Mouse (Mus musculus): ENCODE results near the gene Nop16. TPM values are rescaled to one million over a fixed set of nuclear protein-coding genes. Genes with fewer than 3 reads are reported as not detected.

Gene Nop16
- total RNA-seq, 2 experiments from 2014 or later: 24.8 to 28.1 TPM

GRCm38 (mm10) chr13:54609301-54609700, 19.4 kb upstream of the Nop16 start:
- DNase-seq (ENCODE audit: low spot score in 2 of 2): no peak
- Histone ChIP-seq H3K27ac (peak overlapping the region; percentile 98), H3K4me3 (peak overlapping the region; percentile 39)
- no peak for TF ChIP-seq CTCF (conservative IDR thresholded peaks at IDR 0.05)

GRCm38 (mm10) chr13:54608666-54609065, 18.8 kb upstream of the Nop16 start:
- Histone ChIP-seq H3K27ac (peak overlapping the region; percentile 98), H3K4me3 (peak overlapping the region; percentile 39)
- TF ChIP-seq CTCF (conservative IDR thresholded peaks at IDR 0.05): no peak
- peak in 1 of 2 experiments; percentile 39 for DNase-seq (ENCODE audit: low spot score in 2 of 2)

GRCm38 (mm10) chr13:54608002-54608401, 18.1 kb upstream of the Nop16 start:
- Histone ChIP-seq H3K27ac (peak overlapping the region; percentile 98), H3K4me3 (peak overlapping the region; percentile 39; the same call in 1 of the 2 replicates)
- 0 out of 2 replicates have a peak, but pooled peaks have one; percentile 7 for TF ChIP-seq CTCF (conservative IDR thresholded peaks at IDR 0.05)
- DNase-seq (ENCODE audit: low spot score in 2 of 2): no peak

DNA sequence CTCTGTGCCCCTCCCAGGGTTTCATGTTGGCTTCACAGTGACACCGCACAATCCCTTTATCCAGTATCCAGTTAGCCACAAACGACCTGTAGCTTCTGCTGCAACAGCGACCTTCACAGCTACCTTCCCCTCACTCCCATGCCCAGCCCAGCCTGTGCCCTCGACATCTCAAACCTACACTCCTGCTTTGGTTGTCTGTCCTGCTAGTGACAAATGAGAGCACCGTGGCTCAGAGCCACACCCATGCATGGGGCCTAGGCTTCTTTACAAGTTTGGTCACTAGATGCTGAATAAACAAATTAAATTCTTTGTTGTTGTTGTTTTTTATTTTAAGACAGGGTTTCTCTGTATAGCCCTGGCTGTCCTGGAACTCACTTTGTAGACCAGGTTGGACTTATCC, 17.3 kb upstream of the Nop16 start:
- no peak overlapping the region for H3K4me3 ChIP-seq
- no peak for DNase-seq (ENCODE audit: low spot score in 2 of 2)
- TF ChIP-seq CTCF (conservative IDR thresholded peaks at IDR 0.05): no peak
- H3K27ac ChIP-seq: no peak overlapping the region

- no peak for DNase-seq (ENCODE audit: low spot score in 2 of 2)
- peak overlapping the region; percentile 70 for H3K27ac ChIP-seq
- TF ChIP-seq CTCF (conservative IDR thresholded peaks at IDR 0.05): no peak
- H3K4me3 ChIP-seq: no peak overlapping the region
These were observed 15.5 kb upstream of the Nop16 start for GRCm38 (mm10) chr13:54605426-54605825.

GRCm38 (mm10) chr13:54604221-54604620, 14.3 kb upstream of the Nop16 start:
- no peak for DNase-seq (ENCODE audit: low spot score in 2 of 2)
- H3K4me3 ChIP-seq: no peak overlapping the region
- peak overlapping the region; percentile 70 for H3K27ac ChIP-seq
- no peak for TF ChIP-seq CTCF (conservative IDR thresholded peaks at IDR 0.05)

DNA sequence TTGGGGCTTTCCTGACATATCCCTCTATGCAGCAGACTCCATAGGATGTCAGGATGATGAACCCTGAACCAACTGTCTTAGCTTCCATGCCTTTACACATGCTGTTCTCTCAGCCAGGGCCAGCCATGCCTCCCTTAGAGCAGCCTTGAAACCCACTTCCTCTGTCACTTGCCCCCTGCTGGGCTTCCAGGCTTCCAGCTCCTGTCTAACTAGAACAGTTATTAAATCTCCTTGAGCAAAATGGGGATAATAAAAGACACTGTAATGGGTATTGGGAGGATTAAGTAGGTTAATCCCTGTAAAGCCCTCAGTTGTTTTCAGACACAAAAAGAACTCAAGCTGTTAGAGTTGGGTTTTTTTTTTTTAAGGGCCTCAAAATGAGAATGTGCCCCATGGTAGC, 13.6 kb upstream of the Nop16 start:
- peak; percentile 41 for TF ChIP-seq CTCF (conservative IDR thresholded peaks at IDR 0.05)
- Histone ChIP-seq H3K27ac (peak overlapping the region; percentile 3; the same call in 1 of the 2 replicates), H3K4me3 (no peak overlapping the region)
- DNase-seq (ENCODE audit: low spot score in 2 of 2): no peak

DNA sequence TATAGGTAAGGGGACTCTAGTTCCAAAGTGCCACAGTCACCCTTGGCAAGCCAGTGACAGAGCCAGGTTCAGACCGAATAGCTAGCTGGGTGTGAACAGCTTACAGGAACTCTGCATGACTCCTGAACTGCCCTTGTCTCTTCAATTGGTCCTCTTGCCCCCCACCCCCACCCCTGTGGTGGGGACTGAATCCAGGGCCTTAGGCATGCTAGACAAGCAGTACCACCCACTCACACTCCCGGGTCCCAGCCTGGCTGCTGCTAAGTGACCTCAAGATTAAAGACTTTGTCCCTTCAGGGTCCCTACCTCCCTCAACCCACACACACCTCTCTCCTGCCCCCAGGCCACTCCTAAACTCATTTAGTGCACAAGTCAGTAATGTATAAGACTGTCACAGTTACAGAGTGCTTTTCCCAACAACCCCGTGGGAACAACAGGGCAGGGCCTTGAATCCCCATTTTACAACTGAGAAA, 12.8 kb upstream of the Nop16 start:
- Histone ChIP-seq H3K4me3 (no peak overlapping the region), H3K27ac (no peak overlapping the region)
- no peak for DNase-seq (ENCODE audit: low spot score in 2 of 2)
- TF ChIP-seq CTCF (conservative IDR thresholded peaks at IDR 0.05): no peak

DNA sequence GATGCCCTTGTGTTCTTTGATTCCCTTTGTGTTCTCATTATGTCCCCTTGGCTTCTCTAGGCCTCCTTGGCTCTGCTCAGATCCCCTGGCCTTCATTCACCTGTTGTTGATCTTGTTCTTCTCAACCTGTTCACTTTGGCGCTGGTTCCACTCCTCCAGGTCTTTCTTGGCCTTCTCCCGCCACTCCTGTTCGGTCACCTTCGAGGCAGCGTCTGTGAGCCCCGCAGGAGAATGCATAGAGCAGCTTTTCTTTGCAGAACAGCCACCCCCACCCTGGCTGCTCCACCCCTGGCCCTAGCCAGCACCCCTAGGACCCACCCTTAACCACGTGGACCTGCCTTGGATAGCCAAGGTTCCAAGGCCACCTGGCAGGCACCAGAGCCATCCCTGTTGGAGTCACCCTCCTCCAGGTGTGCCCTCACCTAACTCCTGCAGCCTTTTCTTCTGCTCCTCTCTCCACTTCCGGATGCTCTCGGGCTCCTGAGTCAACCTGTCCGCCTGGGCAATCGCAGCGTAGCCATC, 8.8 kb upstream of the Nop16 start:
- no peak for DNase-seq (ENCODE audit: low spot score in 2 of 2)
- no peak overlapping the region for H3K4me3 ChIP-seq
- no peak for TF ChIP-seq CTCF (conservative IDR thresholded peaks at IDR 0.05)
- no peak overlapping the region for H3K27ac ChIP-seq

- no peak for TF ChIP-seq CTCF (conservative IDR thresholded peaks at IDR 0.05)
- Histone ChIP-seq H3K27ac (no peak overlapping the region), H3K4me3 (no peak overlapping the region)
- no peak for DNase-seq (ENCODE audit: low spot score in 2 of 2)
These were observed 7.0 kb upstream of the Nop16 start for GRCm38 (mm10) chr13:54596870-54597269.

GRCm38 (mm10) chr13:54596107-54596690, 6.3 kb upstream of the Nop16 start:
- Histone ChIP-seq H3K4me3 (no peak overlapping the region), H3K27ac (no peak overlapping the region)
- TF ChIP-seq CTCF (conservative IDR thresholded peaks at IDR 0.05): no peak
- DNase-seq (ENCODE audit: low spot score in 2 of 2): no peak

GRCm38 (mm10) chr13:54593617-54594016, 3.7 kb upstream of the Nop16 start:
- no peak for TF ChIP-seq CTCF (conservative IDR thresholded peaks at IDR 0.05)
- H3K4me3 ChIP-seq: no peak overlapping the region
- no peak for DNase-seq (ENCODE audit: low spot score in 2 of 2)
- H3K27ac ChIP-seq: peak overlapping the region; percentile 9; the same call in 1 of the 2 replicates

GRCm38 (mm10) chr13:54591776-54592356, 2.0 kb upstream of the Nop16 start:
- no peak for TF ChIP-seq CTCF (conservative IDR thresholded peaks at IDR 0.05)
- DNase-seq (ENCODE audit: low spot score in 2 of 2): no peak
- Histone ChIP-seq H3K27ac (peak overlapping the region; percentile 96; the same call in 1 of the 2 replicates), H3K4me3 (peak overlapping the region; percentile 95)
